ENCODE assay signal across 9 mouse cellular contexts in genomic region chr4:32538488-32538887, GRCm38 (mm10).
A peak's percentile ranks its signal among the peaks of the same experiment; 100 is the strongest.
DNase-seq lines count a peak whose midpoint lies in the region; ATAC-seq and TF ChIP-seq lines count a peak whose summit lies in the region.
"Had no signal": no experiment of that assay in that cellular context is flagged by ENCODE, and none has a peak within 500 bp of the region (broad histone marks: within the 10 kb centered on the region; RNA-seq: fewer than 3 reads in every experiment).

No protein-coding gene starts in this region.

- no peak for TF ChIP-seq CTCF in liver, embryonic 14.5 days (IDR thresholded peaks at IDR 0.05; ENCODE audit: low read depth)
- TF ChIP-seq CTCF in small intestine, adult 2 months (IDR thresholded peaks at IDR 0.05; ENCODE audit: extremely low read depth, insufficient read length, insufficient replicate concordance, low read depth, low read length), result no peak

- H3K4me2 ChIP-seq in liver, embryonic 14.5 days (ENCODE audit: low read depth), result no peak overlapping the region
- H3K4me2 ChIP-seq in hindbrain, embryonic 16.5 days (ENCODE audit: low read length), result no peak overlapping the region
- H3K4me2 ChIP-seq: embryonic facial prominence, embryonic 15.5 days had no signal

- H3K36me3 ChIP-seq in liver, embryonic 14.5 days (replicated peaks; ENCODE audit: control insufficient read depth, insufficient read depth, low read depth), result no peaks in the 10 kb centered on the region
- no peaks in the 10 kb centered on the region for H3K36me3 ChIP-seq in hindbrain, embryonic 16.5 days (ENCODE audit: control insufficient read depth, insufficient read depth, low read length)
- H3K36me3 ChIP-seq in small intestine, adult 2 months (ENCODE audit: control insufficient read depth, insufficient read depth, low read length), result no peaks in the 10 kb centered on the region
- H3K36me3 ChIP-seq: embryonic facial prominence, embryonic 15.5 days had no signal

- H3K4me3 ChIP-seq in liver, embryonic 14.5 days (ENCODE audit: insufficient read depth in 1 of 2, low read depth in 2 of 2, low read length in 2 of 2), result no peak overlapping the region
- H3K4me3 ChIP-seq in hindbrain, embryonic 16.5 days (ENCODE audit: low read length), result no peak overlapping the region
- peak overlapping the region; percentile 20; the same call in 1 of the 2 replicates for H3K4me3 ChIP-seq in small intestine, adult 2 months (ENCODE audit: low read depth, low read length)
- H3K4me3 ChIP-seq: embryonic facial prominence, embryonic 15.5 days had no signal

- no peak for TF ChIP-seq EP300 in liver, embryonic 14.5 days (IDR thresholded peaks at IDR 0.05; ENCODE audit: low read depth)

- TF ChIP-seq POLR2A in small intestine, adult 2 months (IDR thresholded peaks at IDR 0.05; ENCODE audit: low read depth, low read length), result no peak

- WGBS in liver, embryonic 14.5 days (ENCODE audit: insufficient replicate concordance), result 64% methylated on average over 4 of the region's 4 CpGs
- WGBS in hindbrain, embryonic 16.5 days, result 71% methylated on average over 4 of the region's 4 CpGs
- 35% methylated on average over 4 of the region's 4 CpGs for WGBS in large intestine, adult 2 months
- 39% methylated on average over 4 of the region's 4 CpGs for WGBS in small intestine, adult 2 months

- peak; percentile 35; the same call in 1 of the 2 replicates for ATAC-seq in liver, embryonic 14.5 days (ENCODE audit: insufficient read depth)
- peak; percentile 63 for ATAC-seq in hindbrain, embryonic 16.5 days

- H3K4me1 ChIP-seq in liver, embryonic 14.5 days (replicated peaks; ENCODE audit: control insufficient read depth in 2 of 2, insufficient read depth in 2 of 2, low read length in 1 of 2), result peaks cover 0 to 6% of the 10 kb centered on the region in 2 experiments; a peak in 2 of 4 replicates
- peaks cover 17% of the 10 kb centered on the region for H3K4me1 ChIP-seq in hindbrain, embryonic 16.5 days (ENCODE audit: control insufficient read depth, insufficient read depth, low read depth, low read length)
- H3K4me1 ChIP-seq in small intestine, adult 2 months (ENCODE audit: control insufficient read depth, insufficient read depth, insufficient read length, low read length), result peaks cover 9% of the 10 kb centered on the region

- no peaks in the 10 kb centered on the region for H3K9me3 ChIP-seq in liver, embryonic 14.5 days (ENCODE audit: control insufficient read depth, low read length)
- no peaks in the 10 kb centered on the region for H3K9me3 ChIP-seq in hindbrain, embryonic 16.5 days (ENCODE audit: control insufficient read depth, low read length)
- H3K9me3 ChIP-seq: embryonic facial prominence, embryonic 15.5 days had no signal

- no peak for DNase-seq in liver, embryonic 14.5 days (ENCODE audit: low read depth in 3 of 3, low spot score in 3 of 3)
- DNase-seq in liver, result no peak
- peak; percentile 32 for DNase-seq in large intestine, adult 2 months (ENCODE audit: low read depth, low spot score)
- DNase-seq in left cerebral cortex, adult 11 months (ENCODE audit: low spot score), result no peak
- DNase-seq in ovary, adult 18-20 months (ENCODE audit: low spot score), result no peak
- no peak for DNase-seq in thymus, adult 18-20 months

- H3K27me3 ChIP-seq in liver, embryonic 14.5 days (ENCODE audit: control insufficient read depth, insufficient read depth, low read length), result no peaks in the 10 kb centered on the region
- no peaks in the 10 kb centered on the region for H3K27me3 ChIP-seq in hindbrain, embryonic 16.5 days (replicated peaks; ENCODE audit: control insufficient read depth, insufficient read depth, low read length)
- no peaks in the 10 kb centered on the region for H3K27me3 ChIP-seq in small intestine, adult 2 months (ENCODE audit: control insufficient read depth, insufficient read depth, low read length)
- H3K27me3 ChIP-seq: embryonic facial prominence, embryonic 15.5 days had no signal

- no peak overlapping the region for H3K9ac ChIP-seq in liver, embryonic 14.5 days (replicated peaks)
- peak overlapping the region; percentile 1; the same call in 1 of the 2 replicates for H3K9ac ChIP-seq in hindbrain, embryonic 16.5 days (ENCODE audit: low read depth, low read length)
- H3K9ac ChIP-seq: embryonic facial prominence, embryonic 15.5 days had no signal

- no peak overlapping the region for H3K27ac ChIP-seq in liver, embryonic 14.5 days
- H3K27ac ChIP-seq in hindbrain, embryonic 16.5 days (ENCODE audit: low read depth, low read length), result peak overlapping the region; percentile 68
- H3K27ac ChIP-seq in small intestine, adult 2 months (ENCODE audit: insufficient read depth, low read depth, low read length), result peak overlapping the region; percentile 83
- H3K27ac ChIP-seq: embryonic facial prominence, embryonic 15.5 days had no signal
